ENCODE assay signal across 12 mouse cellular contexts in genomic region chr8:124676661-124677060, GRCm38 (mm10). TPM values are rescaled to one million over a fixed set of nuclear protein-coding genes. Genes with fewer than 3 reads are reported as not detected.
A peak's percentile ranks its signal among the peaks of the same experiment; 100 is the strongest.
DNase-seq lines count a peak whose midpoint lies in the region; ATAC-seq and TF ChIP-seq lines count a peak whose summit lies in the region.
"Had no signal": no experiment of that assay in that cellular context is flagged by ENCODE, and none has a peak within 500 bp of the region (broad histone marks: within the 10 kb centered on the region; RNA-seq: fewer than 3 reads in every experiment).

No protein-coding gene starts in this region.

- H3K9ac ChIP-seq in forebrain, embryonic 13.5 days, result peak overlapping the region; percentile 34; the same call in 1 of the 2 replicates
- no peak overlapping the region for H3K9ac ChIP-seq in forebrain, embryonic 12.5 days
- peak overlapping the region; percentile 48; the same call in 1 of the 2 replicates for H3K9ac ChIP-seq in embryonic facial prominence, embryonic 14.5 days (ENCODE audit: low read depth, low read length)
- H3K9ac ChIP-seq in lung, postnatal 0 days (replicated peaks; ENCODE audit: low read depth), result no peak overlapping the region
- H3K9ac ChIP-seq: embryonic facial prominence, embryonic 12.5 days; liver, embryonic 14.5 days had no signal

- H3K27me3 ChIP-seq in forebrain, embryonic 13.5 days, result no peaks in the 10 kb centered on the region
- no peaks in the 10 kb centered on the region for H3K27me3 ChIP-seq in forebrain, embryonic 12.5 days
- H3K27me3 ChIP-seq in embryonic facial prominence, embryonic 14.5 days (replicated peaks; ENCODE audit: control insufficient read depth, insufficient read depth, low read length), result no peaks in the 10 kb centered on the region
- H3K27me3 ChIP-seq in lung, postnatal 0 days (replicated peaks; ENCODE audit: insufficient read depth, low read length), result no peaks in the 10 kb centered on the region
- H3K27me3 ChIP-seq: embryonic facial prominence, embryonic 12.5 days; heart, embryonic 12.5 days had no signal

- no peak overlapping the region for H3K27ac ChIP-seq in forebrain, embryonic 13.5 days
- no peak overlapping the region for H3K27ac ChIP-seq in forebrain, embryonic 12.5 days
- H3K27ac ChIP-seq in embryonic facial prominence, embryonic 14.5 days (replicated peaks; ENCODE audit: low read depth, low read length), result no peak overlapping the region
- no peak overlapping the region for H3K27ac ChIP-seq in lung, postnatal 0 days (ENCODE audit: low read length)
- H3K27ac ChIP-seq: embryonic facial prominence, embryonic 12.5 days; liver, embryonic 14.5 days; macrophage had no signal

- ATAC-seq in forebrain, embryonic 13.5 days, result no peak
- ATAC-seq in forebrain, embryonic 12.5 days (ENCODE audit: low FRiP score), result no peak
- peak; percentile 49; the same call in 1 of the 2 replicates for ATAC-seq in cerebellum, adult (ENCODE audit: insufficient number of reproducible peaks, low FRiP score, low TSS enrichment)
- ATAC-seq in embryonic facial prominence, embryonic 14.5 days (ENCODE audit: low read depth), result no peak
- no peak for ATAC-seq in lung, postnatal 0 days

- H3K9me3 ChIP-seq in forebrain, embryonic 13.5 days (replicated peaks), result no peaks in the 10 kb centered on the region
- no peaks in the 10 kb centered on the region for H3K9me3 ChIP-seq in forebrain, embryonic 12.5 days
- H3K9me3 ChIP-seq in embryonic facial prominence, embryonic 14.5 days (ENCODE audit: control insufficient read depth, low read length), result no peaks in the 10 kb centered on the region
- no peaks in the 10 kb centered on the region for H3K9me3 ChIP-seq in lung, postnatal 0 days (ENCODE audit: low read length)
- H3K9me3 ChIP-seq: embryonic facial prominence, embryonic 12.5 days; heart, embryonic 12.5 days had no signal

- no peak overlapping the region for H3K4me3 ChIP-seq in forebrain, embryonic 13.5 days
- no peak overlapping the region for H3K4me3 ChIP-seq in forebrain, embryonic 12.5 days (replicated peaks)
- H3K4me3 ChIP-seq in embryonic facial prominence, embryonic 14.5 days (ENCODE audit: low read depth, low read length), result no peak overlapping the region
- H3K4me3 ChIP-seq in lung, postnatal 0 days (ENCODE audit: low read depth, low read length), result no peak overlapping the region
- H3K4me3 ChIP-seq: embryonic facial prominence, embryonic 12.5 days; heart, embryonic 12.5 days had no signal

- no peak for TF ChIP-seq EP300 in lung, postnatal 0 days (IDR thresholded peaks at IDR 0.05)

- no peak overlapping the region for H3K4me2 ChIP-seq in forebrain, embryonic 13.5 days
- no peak overlapping the region for H3K4me2 ChIP-seq in forebrain, embryonic 12.5 days
- H3K4me2 ChIP-seq in embryonic facial prominence, embryonic 14.5 days (ENCODE audit: low read depth, low read length), result no peak overlapping the region
- no peak overlapping the region for H3K4me2 ChIP-seq in lung, postnatal 0 days (replicated peaks; ENCODE audit: low read depth, low read length)
- H3K4me2 ChIP-seq: embryonic facial prominence, embryonic 12.5 days; heart, embryonic 12.5 days had no signal

- H3K36me3 ChIP-seq in forebrain, embryonic 13.5 days (ENCODE audit: poor library complexity, severe bottlenecking), result peaks cover 87% of the 10 kb centered on the region
- peaks cover 89% of the 10 kb centered on the region for H3K36me3 ChIP-seq in forebrain, embryonic 12.5 days (replicated peaks)
- H3K36me3 ChIP-seq in embryonic facial prominence, embryonic 14.5 days (ENCODE audit: control insufficient read depth, insufficient read depth, low read length), result peaks cover 54% of the 10 kb centered on the region; the same call in 1 of the 2 replicates
- H3K36me3 ChIP-seq in lung, postnatal 0 days (ENCODE audit: insufficient read depth, low read length), result no peaks in the 10 kb centered on the region

- peaks cover 4% of the 10 kb centered on the region for H3K4me1 ChIP-seq in forebrain, embryonic 13.5 days
- H3K4me1 ChIP-seq in forebrain, embryonic 12.5 days, result no peaks in the 10 kb centered on the region
- no peaks in the 10 kb centered on the region for H3K4me1 ChIP-seq in embryonic facial prominence, embryonic 14.5 days (ENCODE audit: control insufficient read depth, insufficient read depth, low read length)
- no peaks in the 10 kb centered on the region for H3K4me1 ChIP-seq in lung, postnatal 0 days (ENCODE audit: insufficient read depth, low read depth, low read length)

- DNase-seq in layer of hippocampus, postnatal 14 days (ENCODE audit: low spot score in 2 of 2), result peak; percentile 41 to 49
- DNase-seq in layer of hippocampus, adult 9-10 months (ENCODE audit: low spot score), result no peak
- no peak for DNase-seq in embryonic facial prominence, embryonic 14.5 days (ENCODE audit: low spot score)
- no peak for DNase-seq in lung, postnatal 0 days (ENCODE audit: low spot score)
- no peak for DNase-seq in urinary bladder, adult 18-20 months (ENCODE audit: low spot score in 2 of 2)

- WGBS in forebrain, embryonic 13.5 days, result 92% methylated on average over 4 of the region's 4 CpGs
- WGBS in forebrain, embryonic 12.5 days, result 97% methylated on average over 4 of the region's 4 CpGs
- WGBS in embryonic facial prominence, embryonic 14.5 days, result 93% methylated on average over 4 of the region's 4 CpGs
- 90% methylated on average over 4 of the region's 4 CpGs for WGBS in lung, postnatal 0 days

- no peak for TF ChIP-seq CTCF in lung, postnatal 0 days (IDR thresholded peaks at IDR 0.05)

RNA-seq across cellular contexts. Expression of gene 2310022B05Rik, which starts 13.5 kb away (rescaled TPM):
- polyA plus RNA-seq in forebrain, embryonic 13.5 days (2015; fragmentation: Nextera tagmentation; extraction: Ambion mirVana), result 18.0 and 19.2 TPM in 2 replicates
- polyA plus RNA-seq in forebrain, embryonic 12.5 days (2016; fragmentation: Nextera tagmentation; extraction: Ambion mirVana), result 22.8 and 23.1 TPM in 2 replicates
- total RNA-seq in layer of hippocampus, postnatal 14 days (2021), result 10 to 100 TPM; 94.7 to 99.2 TPM
- polyA plus RNA-seq in embryonic facial prominence, embryonic 14.5 days (2014; fragmentation: Nextera tagmentation; extraction: Ambion mirVana), result 45.5 and 46.4 TPM in 2 replicates
- polyA plus RNA-seq in lung, postnatal 0 days (2015; fragmentation: Nextera tagmentation; extraction: Ambion mirVana), result 25.2 and 26.0 TPM in 2 replicates

RNA-seq across cellular contexts. Expression of gene Ttc13, which starts 45.1 kb away (rescaled TPM):
- 48.4 and 54.8 TPM in 2 replicates for polyA plus RNA-seq in forebrain, embryonic 13.5 days (2015; fragmentation: Nextera tagmentation; extraction: Ambion mirVana)
- polyA plus RNA-seq in forebrain, embryonic 12.5 days (2016; fragmentation: Nextera tagmentation; extraction: Ambion mirVana), result 56.8 and 57.3 TPM in 2 replicates
- total RNA-seq in layer of hippocampus, postnatal 14 days (2021), result 10 to 100 TPM; 51.8 to 54.9 TPM
- polyA plus RNA-seq in embryonic facial prominence, embryonic 14.5 days (2014; fragmentation: Nextera tagmentation; extraction: Ambion mirVana), result 47.9 and 49.4 TPM in 2 replicates
- 24.0 and 30.7 TPM in 2 replicates for polyA plus RNA-seq in lung, postnatal 0 days (2015; fragmentation: Nextera tagmentation; extraction: Ambion mirVana)

RNA-seq across cellular contexts. Expression of gene Arv1, which starts 45.3 kb away (rescaled TPM):
- 29.9 and 36.0 TPM in 2 replicates for polyA plus RNA-seq in forebrain, embryonic 13.5 days (2015; fragmentation: Nextera tagmentation; extraction: Ambion mirVana)
- polyA plus RNA-seq in forebrain, embryonic 12.5 days (2016; fragmentation: Nextera tagmentation; extraction: Ambion mirVana), result 35.5 and 35.7 TPM in 2 replicates
- 10 to 100 TPM; 11.3 to 13.3 TPM for total RNA-seq in layer of hippocampus, postnatal 14 days (2021)
- 16.1 and 20.0 TPM in 2 replicates for polyA plus RNA-seq in embryonic facial prominence, embryonic 14.5 days (2014; fragmentation: Nextera tagmentation; extraction: Ambion mirVana)
- polyA plus RNA-seq in lung, postnatal 0 days (2015; fragmentation: Nextera tagmentation; extraction: Ambion mirVana), result 14.6 and 15.0 TPM in 2 replicates

Comparison
In these comparisons a context has a peak if more than half of its experiments do, and no peak if none do; other contexts are left out.
1. H3K9ac ChIP-seq: peak in forebrain, embryonic 13.5 days (single experiment) and embryonic facial prominence, embryonic 14.5 days (single experiment); none in forebrain, embryonic 12.5 days (single experiment) and lung, postnatal 0 days (single experiment).
2. DNase-seq: peak in layer of hippocampus, postnatal 14 days (2 of 2); none in layer of hippocampus, adult 9-10 months (single experiment), embryonic facial prominence, embryonic 14.5 days (single experiment), lung, postnatal 0 days (single experiment) and urinary bladder, adult 18-20 months (0 of 2).